Mouse (Mus musculus) lung, embryonic 16.5 days (tissue): ENCODE measurements at regions not wholly inside any gene's neighbourhood (a gene's known extent, or its start where the extent isn't known, plus 50 kb on each side); places are given as distances from the start of the nearest gene placed in this dataset.

Experiments
- ATAC-seq: fragments of 200-750 bp; cut with Nextera tagmentation; 2 replicates; pipeline ENCODE4 v1.8.0; 2017; ENCODE audit warnings: low read depth, mild to moderate bottlenecking, moderate library complexity
- H3K27ac ChIP-seq: fragments of 300-500 bp; sonication (generic); 2 replicates; pipeline ENCODE4 v1.5.1; 2014; ENCODE audit warnings: mild to moderate bottlenecking, control low read depth, low read length
- H3K27me3 ChIP-seq: fragments of 300-500 bp; sonication (generic); 2 replicates; pipeline ENCODE4 v1.6.1; 2014; ENCODE audit warnings: low read depth, low read length, mixed read lengths; ENCODE audit not compliant: control insufficient read depth, insufficient read depth
- H3K36me3 ChIP-seq: fragments of 300-500 bp; sonication (generic); 2 replicates; pipeline ENCODE4 v1.6.1; 2014; ENCODE audit warnings: low read length; ENCODE audit not compliant: control insufficient read depth, insufficient read depth
- H3K4me1 ChIP-seq: fragments of 300-500 bp; sonication (generic); replicated peaks from 2 replicates; pipeline ENCODE4 v1.6.1; 2014; ENCODE audit warnings: low read length, mixed read lengths; ENCODE audit not compliant: control insufficient read depth, insufficient read depth
- H3K4me2 ChIP-seq: fragments of 300-500 bp; sonication (generic); 2 replicates; pipeline ENCODE4 v1.6.1; 2014; ENCODE audit warnings: low read depth, low read length, control low read depth
- H3K4me3 ChIP-seq: fragments of 300-500 bp; sonication (generic); 2 replicates; pipeline ENCODE4 v1.5.1; 2014; ENCODE audit warnings: mild to moderate bottlenecking, low read length, control low read depth
- H3K9ac ChIP-seq: fragments of 300-500 bp; sonication (generic); 2 replicates; pipeline ENCODE4 v1.6.1; 2014; ENCODE audit warnings: low read length, control low read depth
- H3K9me3 ChIP-seq: fragments of 300-500 bp; sonication (generic); 2 replicates; pipeline ENCODE4 v1.6.1; 2016; ENCODE audit warnings: low read length; ENCODE audit not compliant: control insufficient read depth
- WGBS: fragments of 180-500 bp; shearing (Covaris S2); extraction: QIAGEN DNeasy Blood & Tissue Kit; methylation state at CpG from one replicate; pipeline ENCODE4 v1.1.7; 2014; 5-methylcytosine and 5-hydroxymethylcytosine counted together

DNA sequence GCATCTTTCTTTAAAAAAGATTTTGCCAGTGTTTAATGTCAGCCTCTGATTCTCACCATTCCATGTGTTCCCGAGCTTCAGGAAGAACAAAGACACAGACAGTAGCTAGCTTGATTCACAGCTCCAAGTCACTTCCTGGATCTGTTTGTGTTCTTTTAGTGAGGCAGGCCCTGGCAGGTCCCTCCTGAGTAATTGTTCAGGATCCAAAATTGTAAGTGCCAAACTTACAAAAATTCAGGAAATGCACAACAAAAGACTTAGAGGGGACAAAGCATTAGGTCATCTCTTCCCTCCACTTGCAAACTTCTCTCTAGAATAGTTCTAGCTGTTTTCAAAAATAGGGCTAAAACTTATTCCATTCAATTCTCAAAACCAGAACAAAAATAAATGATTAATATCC lies 546.3 kb upstream of the Klf6 start:
- no peak for ATAC-seq
- 38% methylated on average over 1 of the region's 1 CpGs for WGBS
- Histone ChIP-seq H3K9ac (no peak overlapping the region), H3K4me3 (no peak overlapping the region), H3K4me2 (no peak overlapping the region), H3K27ac (no peak overlapping the region), H3K27me3 (no peaks in the 10 kb centered on the region), H3K4me1 (no peaks in the 10 kb centered on the region), H3K36me3 (no peaks in the 10 kb centered on the region), H3K9me3 (no peaks in the 10 kb centered on the region)

DNA sequence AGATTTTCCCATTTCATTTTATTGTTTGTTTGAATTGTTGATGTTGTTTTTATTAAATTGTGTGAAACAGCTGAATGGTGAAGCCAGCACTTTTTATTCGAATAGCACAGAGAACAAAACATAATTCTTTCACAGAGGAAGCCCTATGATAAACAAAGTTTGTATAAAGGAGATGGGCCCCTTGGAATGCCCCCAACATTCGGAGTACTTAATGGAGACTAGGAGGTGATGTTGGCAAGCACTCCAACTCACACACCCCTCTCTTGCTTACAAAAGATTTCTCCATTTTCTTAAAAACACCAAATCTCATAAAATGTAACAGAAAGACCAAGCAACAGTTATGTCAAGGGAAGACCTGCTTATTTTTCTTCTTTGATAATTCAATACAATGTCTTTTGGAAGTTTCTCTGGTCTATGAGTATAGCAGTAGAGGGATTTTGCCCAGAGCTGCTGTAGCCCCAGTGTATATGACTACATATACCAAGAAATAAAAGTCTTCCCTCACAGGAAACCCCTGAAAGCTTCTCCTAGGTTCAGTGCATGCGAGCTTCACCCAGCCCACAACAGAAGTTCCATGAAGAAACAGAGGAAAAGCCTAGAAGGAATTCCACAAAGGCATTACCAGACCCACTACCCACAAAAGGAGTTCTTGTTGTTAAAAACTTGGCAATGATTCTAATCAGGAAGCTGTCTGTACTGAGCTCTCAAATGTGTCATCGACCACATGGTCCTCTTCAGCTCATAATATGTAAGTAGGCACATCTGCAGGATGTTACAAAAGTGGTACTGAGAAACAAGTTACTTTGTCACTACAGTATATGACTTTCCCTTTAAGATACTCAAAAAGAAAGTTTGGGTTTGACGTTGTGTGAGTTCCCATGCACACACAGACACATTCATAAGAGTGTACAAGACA lies 543.1 kb upstream of the Klf6 start:
- Histone ChIP-seq H3K9ac (no peak overlapping the region), H3K4me1 (peaks cover 5% of the 10 kb centered on the region; the same call in 1 of the 2 replicates), H3K27me3 (no peaks in the 10 kb centered on the region), H3K4me2 (no peak overlapping the region), H3K4me3 (no peak overlapping the region), H3K36me3 (no peaks in the 10 kb centered on the region), H3K9me3 (no peaks in the 10 kb centered on the region), H3K27ac (peak overlapping the region; percentile 69)
- peak; percentile 83 for ATAC-seq
- WGBS, result 48% methylated on average over 5 of the region's 5 CpGs

DNA sequence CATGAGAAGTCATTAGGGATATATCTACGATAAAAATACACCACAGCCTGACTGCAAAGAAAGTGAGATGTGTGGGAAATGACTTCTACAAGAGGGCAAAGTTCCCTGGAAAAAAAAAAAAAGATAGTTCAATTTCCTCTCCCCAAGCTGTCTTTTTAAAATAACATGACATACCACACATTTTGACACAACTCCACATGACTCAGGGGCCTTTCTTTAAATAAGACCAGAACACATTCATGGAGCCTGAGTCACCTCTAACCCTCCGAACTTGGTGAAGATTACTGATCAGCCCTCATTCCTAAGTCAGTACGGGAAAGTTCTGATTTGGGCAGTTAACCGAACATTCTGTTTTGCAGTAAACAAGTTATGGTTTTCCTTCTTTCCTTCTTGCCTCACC lies 515.6 kb upstream of the Klf6 start:
- Histone ChIP-seq H3K27me3 (no peaks in the 10 kb centered on the region), H3K27ac (no peak overlapping the region), H3K4me1 (no peaks in the 10 kb centered on the region; the same call in 1 of the 2 replicates), H3K4me2 (no peak overlapping the region), H3K9me3 (no peaks in the 10 kb centered on the region), H3K36me3 (no peaks in the 10 kb centered on the region), H3K9ac (no peak overlapping the region), H3K4me3 (no peak overlapping the region)
- no peak for ATAC-seq
- 44% methylated on average over 4 of the region's 4 CpGs for WGBS

DNA sequence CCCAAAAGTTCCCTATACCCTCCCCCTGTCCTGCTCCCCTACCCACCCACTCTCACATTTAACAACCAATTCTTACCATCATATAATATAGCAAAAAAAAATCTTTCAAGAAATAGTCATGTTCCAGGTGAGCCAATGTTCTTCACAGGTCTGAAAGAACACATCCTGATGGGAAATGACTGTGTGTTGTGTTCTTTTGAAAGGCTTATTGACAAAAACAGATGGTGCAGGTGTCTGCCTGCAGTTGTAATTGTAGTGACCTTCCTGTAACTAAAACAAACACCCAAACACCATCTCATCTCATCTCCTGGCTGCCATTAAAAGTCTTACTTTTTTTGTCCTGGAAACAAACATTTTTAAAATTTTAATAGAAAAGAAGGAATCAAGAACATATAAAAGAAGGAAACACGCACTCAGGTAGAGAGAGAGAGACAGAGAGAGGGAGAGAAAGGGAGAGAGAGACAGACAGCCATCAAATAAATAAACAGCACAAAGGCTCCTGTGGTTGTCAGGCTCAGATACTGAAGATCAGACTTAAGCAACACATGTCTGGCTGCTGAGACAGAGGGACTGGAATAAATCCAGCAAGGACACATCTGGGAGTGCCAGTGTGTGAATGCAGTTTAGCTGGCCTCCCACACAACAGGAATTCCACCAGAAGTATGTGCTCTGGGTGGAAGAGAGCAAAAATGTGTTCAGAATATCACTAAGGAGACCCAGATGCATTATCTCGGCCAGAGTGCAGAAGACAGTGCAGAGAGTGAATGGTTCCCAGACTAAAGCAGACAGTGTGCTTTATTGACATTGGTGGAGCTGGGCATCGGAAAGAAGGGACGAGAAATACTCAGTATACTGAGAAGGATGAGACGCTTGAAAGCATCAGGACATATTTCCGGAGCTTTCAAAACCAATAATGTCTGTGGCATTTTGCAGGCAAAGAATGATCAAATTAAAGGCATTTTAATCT lies 513.5 kb upstream of the Klf6 start:
- Histone ChIP-seq H3K27me3 (no peaks in the 10 kb centered on the region), H3K36me3 (no peaks in the 10 kb centered on the region), H3K4me3 (no peak overlapping the region), H3K4me2 (no peak overlapping the region), H3K27ac (no peak overlapping the region), H3K4me1 (no peaks in the 10 kb centered on the region; the same call in 1 of the 2 replicates), H3K9me3 (no peaks in the 10 kb centered on the region), H3K9ac (no peak overlapping the region)
- peak; percentile 34; the same call in 1 of the 2 replicates for ATAC-seq
- WGBS, result 41% methylated on average over 6 of the region's 6 CpGs

DNA sequence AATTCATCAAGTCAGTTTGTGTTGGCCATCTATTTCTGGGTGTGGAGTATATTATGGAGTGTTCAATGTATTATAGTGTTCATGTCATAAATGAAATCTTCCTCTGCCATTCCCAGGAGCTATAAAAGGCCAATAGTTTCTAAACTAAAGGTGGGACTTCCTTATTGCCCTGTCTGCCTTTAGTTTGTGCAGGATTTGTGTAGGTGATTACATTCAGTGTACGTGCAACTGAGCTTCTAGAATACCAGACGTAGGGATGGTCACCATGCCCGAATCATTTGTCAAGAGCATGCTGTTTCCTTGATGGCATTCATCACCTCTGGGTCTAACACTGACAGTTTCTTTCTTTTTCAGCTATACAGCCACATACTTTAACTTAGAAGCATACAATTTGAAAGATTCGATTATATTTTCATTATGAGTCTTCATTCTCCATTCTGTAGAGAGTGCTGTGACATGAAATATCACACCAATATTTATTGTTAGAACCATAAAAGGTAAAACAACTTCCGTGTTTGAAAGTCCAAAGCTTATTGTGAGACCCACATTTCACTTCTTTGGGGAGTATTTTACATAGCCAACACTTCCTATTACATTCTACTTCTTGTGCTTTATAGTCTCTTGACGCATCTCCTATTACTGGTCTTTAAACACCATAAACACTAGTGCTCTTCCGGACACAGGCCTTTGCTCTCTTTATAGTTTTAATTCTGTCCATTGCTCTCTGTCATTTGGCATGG lies 494.1 kb upstream of the Klf6 start:
- Histone ChIP-seq H3K9ac (no peak overlapping the region), H3K27me3 (no peaks in the 10 kb centered on the region), H3K36me3 (no peaks in the 10 kb centered on the region), H3K9me3 (no peaks in the 10 kb centered on the region), H3K4me1 (0 out of 2 replicates have a peak, but pooled peaks cover 3% of the 10 kb centered on the region), H3K27ac (no peak overlapping the region), H3K4me3 (no peak overlapping the region), H3K4me2 (no peak overlapping the region)
- no peak for ATAC-seq
- 86% methylated on average over 7 of the region's 7 CpGs for WGBS

DNA sequence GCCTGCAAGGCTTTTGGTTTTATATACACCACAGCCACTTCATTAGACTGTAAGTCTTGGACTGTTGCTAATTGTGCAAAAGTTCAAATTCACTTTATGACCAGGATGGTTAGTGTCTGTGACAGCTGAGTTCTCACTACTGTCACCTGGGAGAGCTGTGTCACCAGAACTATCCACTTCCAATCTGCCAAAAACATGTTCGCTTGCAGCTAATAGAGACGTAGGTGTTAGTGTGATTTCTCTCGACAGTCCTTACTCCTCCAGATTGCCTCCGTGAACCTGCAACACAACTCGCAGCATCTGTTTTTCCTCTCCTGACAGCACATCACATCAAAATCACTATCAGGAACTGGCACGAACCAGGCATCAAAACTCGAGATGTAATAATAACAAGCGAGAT lies 491.3 kb upstream of the Klf6 start:
- Histone ChIP-seq H3K4me1 (0 out of 2 replicates have a peak, but pooled peaks cover 3% of the 10 kb centered on the region), H3K9me3 (no peaks in the 10 kb centered on the region), H3K9ac (no peak overlapping the region), H3K36me3 (no peaks in the 10 kb centered on the region), H3K4me2 (no peak overlapping the region), H3K27me3 (no peaks in the 10 kb centered on the region), H3K27ac (no peak overlapping the region), H3K4me3 (no peak overlapping the region)
- WGBS, result 46% methylated on average over 8 of the region's 8 CpGs
- peak; percentile 77 for ATAC-seq

DNA sequence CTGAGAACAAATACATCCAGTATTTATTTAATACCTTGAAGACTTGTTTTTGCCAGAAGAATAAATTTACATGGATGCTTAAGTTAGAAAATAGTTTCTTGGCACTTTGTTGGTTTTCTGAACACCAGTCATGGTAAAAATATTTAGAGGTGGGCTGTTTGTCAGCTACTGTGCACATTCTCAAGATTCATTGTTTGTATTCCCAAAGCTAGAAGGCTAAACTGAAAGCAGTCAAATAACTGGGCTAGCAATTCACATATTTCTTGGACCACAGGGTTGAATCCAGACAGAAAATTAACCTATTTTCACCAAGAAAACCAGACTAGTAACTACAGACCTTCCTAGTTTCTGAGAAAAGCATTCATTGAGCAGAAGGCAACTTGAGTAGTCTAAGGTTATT lies 488.1 kb upstream of the Klf6 start:
- no peak overlapping the region for H3K27ac ChIP-seq
- H3K4me2 ChIP-seq, result no peak overlapping the region
- H3K9ac ChIP-seq, result no peak overlapping the region
- no peaks in the 10 kb centered on the region for H3K9me3 ChIP-seq
- no peaks in the 10 kb centered on the region for H3K36me3 ChIP-seq
- no peak overlapping the region for H3K4me3 ChIP-seq
- ATAC-seq, result no peak
- no peaks in the 10 kb centered on the region for H3K27me3 ChIP-seq
- H3K4me1 ChIP-seq, result 0 out of 2 replicates have a peak, but pooled peaks cover 3% of the 10 kb centered on the region

DNA sequence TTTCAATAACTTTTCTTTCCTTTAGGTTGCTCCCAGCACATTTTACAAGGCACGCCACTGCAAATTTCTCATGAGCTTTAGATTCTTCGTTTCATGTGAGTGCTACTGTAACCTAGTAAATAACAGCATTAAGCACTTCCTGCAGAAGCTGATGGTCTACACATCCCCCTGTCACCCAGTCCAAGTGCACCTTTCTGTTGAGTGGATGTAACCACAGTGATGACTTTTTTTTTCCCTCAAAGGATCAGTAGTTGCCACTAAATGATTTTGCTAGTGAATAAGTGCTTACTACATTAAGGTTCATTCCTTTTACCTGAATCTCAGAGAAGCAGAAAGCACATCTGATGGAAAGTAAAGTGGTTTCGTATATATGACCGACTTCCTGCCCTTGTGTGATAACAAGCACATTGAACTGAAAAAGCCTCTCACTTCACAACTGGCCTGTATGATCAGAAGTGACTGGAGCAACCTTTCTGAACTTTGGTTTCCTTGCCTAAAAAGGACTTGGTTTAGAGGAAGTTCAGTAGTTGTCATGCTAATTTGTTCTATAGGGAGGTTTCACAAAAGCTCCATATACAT lies 453.0 kb upstream of the Klf6 start:
- Histone ChIP-seq H3K9me3 (no peaks in the 10 kb centered on the region), H3K36me3 (no peaks in the 10 kb centered on the region), H3K4me2 (no peak overlapping the region), H3K9ac (no peak overlapping the region), H3K4me1 (no peaks in the 10 kb centered on the region), H3K27ac (no peak overlapping the region), H3K27me3 (no peaks in the 10 kb centered on the region), H3K4me3 (no peak overlapping the region)
- WGBS, result 74% methylated on average over 4 of the region's 4 CpGs
- no peak for ATAC-seq
